In genomic region chr15:86508406-86509176, GRCm38 (mm10) we compare ENCODE assay signal across 16 mouse cellular contexts.
A peak's percentile ranks its signal among the peaks of the same experiment; 100 is the strongest.
DNase-seq lines count a peak whose midpoint lies in the region; ATAC-seq lines count a peak whose summit lies in the region.
"Had no signal": no experiment of that assay in that cellular context is flagged by ENCODE, and none has a peak within 500 bp of the region (broad histone marks: within the 10 kb centered on the region; RNA-seq: fewer than 3 reads in every experiment).

No protein-coding gene starts in this region.

- no peaks in the 10 kb centered on the region for H3K4me1 ChIP-seq in forebrain, embryonic 14.5 days (ENCODE audit: control insufficient read depth, insufficient read depth, low read length)
- peaks cover 5% of the 10 kb centered on the region; the same call in 1 of the 2 replicates for H3K4me1 ChIP-seq in forebrain, embryonic 13.5 days
- H3K4me1 ChIP-seq in midbrain, embryonic 10.5 days, result peaks cover 12% of the 10 kb centered on the region
- H3K4me1 ChIP-seq: embryonic facial prominence, embryonic 15.5 days; heart, embryonic 13.5 days; limb, embryonic 15.5 days had no signal

- H3K27ac ChIP-seq in forebrain, embryonic 14.5 days (ENCODE audit: low read depth, low read length), result no peak overlapping the region
- H3K27ac ChIP-seq in forebrain, embryonic 13.5 days, result no peak overlapping the region
- 0 out of 2 replicates have a peak overlapping the region, but pooled peaks have one; percentile 23 for H3K27ac ChIP-seq in midbrain, embryonic 10.5 days (replicated peaks)
- H3K27ac ChIP-seq: embryonic facial prominence, embryonic 15.5 days; heart, embryonic 13.5 days; left cerebral cortex, adult 2 months; limb, embryonic 15.5 days had no signal

- no peak overlapping the region for H3K4me2 ChIP-seq in forebrain, embryonic 14.5 days (ENCODE audit: low read length)
- H3K4me2 ChIP-seq in forebrain, embryonic 13.5 days, result no peak overlapping the region
- H3K4me2 ChIP-seq: embryonic facial prominence, embryonic 15.5 days; heart, embryonic 13.5 days; limb, embryonic 15.5 days had no signal

- no peaks in the 10 kb centered on the region for H3K36me3 ChIP-seq in forebrain, embryonic 14.5 days (ENCODE audit: control insufficient read depth, insufficient read depth, low read length)
- H3K36me3 ChIP-seq in forebrain, embryonic 13.5 days (ENCODE audit: poor library complexity, severe bottlenecking), result no peaks in the 10 kb centered on the region
- no peaks in the 10 kb centered on the region for H3K36me3 ChIP-seq in midbrain, embryonic 10.5 days
- H3K36me3 ChIP-seq: embryonic facial prominence, embryonic 15.5 days; heart, embryonic 13.5 days; limb, embryonic 15.5 days had no signal

- no peaks in the 10 kb centered on the region for H3K27me3 ChIP-seq in forebrain, embryonic 14.5 days (replicated peaks; ENCODE audit: control insufficient read depth, insufficient read depth, low read length)
- no peaks in the 10 kb centered on the region for H3K27me3 ChIP-seq in forebrain, embryonic 13.5 days
- H3K27me3 ChIP-seq in midbrain, embryonic 10.5 days (ENCODE audit: low read depth, poor library complexity, severe bottlenecking), result no peaks in the 10 kb centered on the region
- H3K27me3 ChIP-seq: embryonic facial prominence, embryonic 15.5 days; limb, embryonic 15.5 days had no signal

- peak; percentile 52 for DNase-seq in forebrain, embryonic 14.5 days (ENCODE audit: low spot score)
- peak; percentile 13 to 25 for DNase-seq in left cerebral cortex, postnatal 10 days (ENCODE audit: extremely low spot score in 1 of 2, low spot score in 2 of 2)
- no peak for DNase-seq in left cerebral cortex, adult 18-20 months (ENCODE audit: low spot score in 2 of 2)
- peak; percentile 12 for DNase-seq in midbrain, embryonic 10.5 days (ENCODE audit: low spot score)
- DNase-seq in retina, embryonic 14.5 days (ENCODE audit: low spot score), result peak; percentile 61
- DNase-seq in adrenal gland, adult (ENCODE audit: inconsistent age in 2 of 2, low spot score in 1 of 2), result no peak
- DNase-seq: cerebellum, adult 18-20 months; lung, postnatal 36 days; right cerebral cortex, adult 18-20 months had no signal

- no peak for ATAC-seq in forebrain, embryonic 14.5 days
- ATAC-seq in forebrain, embryonic 13.5 days, result no peak
- ATAC-seq in inflammation-experienced regulatory T-cells, adult 6 months, result no peak
- ATAC-seq: liver, postnatal 0 days had no signal

- intact Hi-C loops in left cerebral cortex, postnatal 10 days (cut with DNase I), result no loop called here

- 69% methylated on average over 7 of the region's 7 CpGs for WGBS in forebrain, embryonic 14.5 days
- WGBS in forebrain, embryonic 13.5 days, result 64% methylated on average over 7 of the region's 7 CpGs
- WGBS in midbrain, embryonic 10.5 days, result 79% methylated on average over 7 of the region's 7 CpGs

- no peak overlapping the region for H3K9ac ChIP-seq in forebrain, embryonic 14.5 days (ENCODE audit: low read length)
- no peak overlapping the region for H3K9ac ChIP-seq in forebrain, embryonic 13.5 days
- H3K9ac ChIP-seq: embryonic facial prominence, embryonic 15.5 days; heart, embryonic 13.5 days; limb, embryonic 15.5 days; liver, postnatal 0 days had no signal

- H3K9me3 ChIP-seq in forebrain, embryonic 14.5 days (replicated peaks; ENCODE audit: control insufficient read depth, low read length), result no peaks in the 10 kb centered on the region
- H3K9me3 ChIP-seq in forebrain, embryonic 13.5 days (replicated peaks), result no peaks in the 10 kb centered on the region
- H3K9me3 ChIP-seq in midbrain, embryonic 10.5 days (replicated peaks), result no peaks in the 10 kb centered on the region
- H3K9me3 ChIP-seq: embryonic facial prominence, embryonic 15.5 days; heart, embryonic 13.5 days; limb, embryonic 15.5 days had no signal

- no peak overlapping the region for H3K4me3 ChIP-seq in forebrain, embryonic 14.5 days (ENCODE audit: low read depth, low read length)
- H3K4me3 ChIP-seq in forebrain, embryonic 13.5 days, result no peak overlapping the region
- H3K4me3 ChIP-seq in midbrain, embryonic 10.5 days, result no peak overlapping the region
- H3K4me3 ChIP-seq: embryonic facial prominence, embryonic 15.5 days; heart, embryonic 13.5 days; left cerebral cortex, adult 2 months; limb, embryonic 15.5 days had no signal

Comparison
In these comparisons a context has a peak if more than half of its experiments do, and no peak if none do; other contexts are left out.
1. DNase-seq: peak in forebrain, embryonic 14.5 days (single experiment), left cerebral cortex, postnatal 10 days (2 of 2), midbrain, embryonic 10.5 days (single experiment) and retina, embryonic 14.5 days (single experiment); none in left cerebral cortex, adult 18-20 months (0 of 2) and adrenal gland, adult (0 of 2).